Mouse (Mus musculus) left cerebral cortex, postnatal 10 days (tissue): ENCODE measurements around the gene Thg1l. TPM values are rescaled to one million over a fixed set of nuclear protein-coding genes. Genes with fewer than 3 reads are reported as not detected.

Experiments
- DNase-seq, 2 experiments: peaks; one replicate each; pipeline ENCODE4 v3.0.0; 2021 to 2022; ENCODE audit warnings: low spot score in 2 of 2, mixed read lengths in 1 of 2; ENCODE audit errors: extremely low spot score in 1 of 2
- intact Hi-C: fragments of 180-260 bp; cut with DNase I; formaldehyde crosslinking; loops from one replicate; pipeline ENCODE4 v1.15.1; 2025
- total RNA-seq, 2 experiments: library from RNA; stranded (reverse); gene quantifications; 2 replicates each; pipeline ENCODE4 v1.2.3; 2021

The Thg1l gene
- 10 to 100 TPM; 10.4 to 12.1 TPM for total RNA-seq

GRCm38 (mm10) chr11:45955127-45955627 is at the start of gene Thg1l:
Thg1l (minus strand) TSS chr11:45955494.
- peak; percentile 83 to 91 for DNase-seq
- intact Hi-C loops, result loop anchor here (5.0 kb wide), 1 partner anchor 102 kb away; the partner anchor contains the start of gene Adam19

- no peak for DNase-seq
- intact Hi-C loops, result no loop called here
Measured at GRCm38 (mm10) chr11:45992087-45992486, 36.8 kb upstream of the Thg1l start.

- DNase-seq, result peak in 1 of 2 experiments; percentile 51
- intact Hi-C loops, result no loop called here
Measured at GRCm38 (mm10) chr11:45991604-45992003, 36.3 kb upstream of the Thg1l start.

- intact Hi-C loops, result no loop called here
- no peak for DNase-seq
Measured at GRCm38 (mm10) chr11:45980893-45981253, 25.6 kb upstream of the Thg1l start.

- peak in 1 of 2 experiments; percentile 84 for DNase-seq
- intact Hi-C loops, result no loop called here
Measured at GRCm38 (mm10) chr11:45979946-45980892, 24.9 kb upstream of the Thg1l start, which contains the start of gene Sox30. Sox30 (plus strand) TSS chr11:45980310.

- intact Hi-C loops, result no loop called here
- DNase-seq, result peak in 1 of 2 experiments; percentile 23
Measured at GRCm38 (mm10) chr11:45976061-45976460, 20.8 kb upstream of the Thg1l start.

GRCm38 (mm10) chr11:45974466-45974865 is 19.2 kb upstream of the Thg1l start:
- no peak for DNase-seq
- intact Hi-C loops, result no loop called here

GRCm38 (mm10) chr11:45973635-45974034 is 18.3 kb upstream of the Thg1l start:
- no peak for DNase-seq
- intact Hi-C loops, result no loop called here

GRCm38 (mm10) chr11:45968466-45968865 is 13.2 kb upstream of the Thg1l start:
- intact Hi-C loops, result no loop called here
- no peak for DNase-seq

- intact Hi-C loops, result no loop called here
- no peak for DNase-seq
Measured at GRCm38 (mm10) chr11:45966896-45967295, 11.6 kb upstream of the Thg1l start.

GRCm38 (mm10) chr11:45960003-45960402 is 4.7 kb upstream of the Thg1l start:
- intact Hi-C loops, result no loop called here

GRCm38 (mm10) chr11:45959598-45959997 is 4.3 kb upstream of the Thg1l start:
- intact Hi-C loops, result loop anchor here (5.0 kb wide), 1 partner anchor 98 kb away; the partner anchor contains the start of gene Adam19
- no peak for DNase-seq

More at GRCm38 (mm10) chr11:45960003-45960402, 4.7 kb upstream of the Thg1l start:
- no peak for DNase-seq

GRCm38 (mm10) chr11:45947491-45947890 is 7.8 kb downstream of the Thg1l start:
- intact Hi-C loops, result loop anchor here (5.0 kb wide), 1 partner anchor 270 kb away; no protein-coding TSS in a partner anchor

GRCm38 (mm10) chr11:45946796-45947195 is 8.5 kb downstream of the Thg1l start:
- intact Hi-C loops, result loop anchor here (5.0 kb wide), 1 partner anchor 271 kb away; no protein-coding TSS in a partner anchor
- DNase-seq, result no peak

More at GRCm38 (mm10) chr11:45947491-45947890, 7.8 kb downstream of the Thg1l start:
- no peak for DNase-seq

- intact Hi-C loops, result loop anchor here (5.0 kb wide), 2 partner anchors 193 to 273 kb away; no protein-coding TSS in a partner anchor
- DNase-seq, result peak; percentile 91 to 94
Measured at GRCm38 (mm10) chr11:45944643-45945156, 10.6 kb downstream of the Thg1l start, which contains the start of gene Lsm11. Lsm11 (minus strand) TSS chr11:45944935.

GRCm38 (mm10) chr11:45943891-45944642 is 11.2 kb downstream of the Thg1l start:
- intact Hi-C loops, result loop anchor here (5.0 kb wide), 1 partner anchor 193 kb away; no protein-coding TSS in a partner anchor
- no peak for DNase-seq

- DNase-seq, result peak; percentile 51 to 67
- intact Hi-C loops, result loop anchor here (5.0 kb wide), 1 partner anchor 194 kb away; no protein-coding TSS in a partner anchor
Measured at GRCm38 (mm10) chr11:45943108-45943705, 12.1 kb downstream of the Thg1l start.

- intact Hi-C loops, result loop anchor here (5.0 kb wide), 1 partner anchor 195 kb away; no protein-coding TSS in a partner anchor
Measured at GRCm38 (mm10) chr11:45942281-45942680, 13.0 kb downstream of the Thg1l start.

More at GRCm38 (mm10) chr11:45942281-45942680, 13.0 kb downstream of the Thg1l start:
- no peak for DNase-seq
